Mouse (Mus musculus) kidney, postnatal 0 days (tissue): ENCODE measurements at regions not wholly inside any gene's neighbourhood (a gene's known extent, or its start where the extent isn't known, plus 50 kb on each side); places are given as distances from the start of the nearest gene placed in this dataset. TPM values are rescaled to one million over a fixed set of nuclear protein-coding genes. Genes with fewer than 3 reads are reported as not detected.
"Not testable (repeated sequence)": the region's sequence is repeated elsewhere in the genome, so short reads cannot be mapped to it uniquely, and the experiment has no call there.

Source experiments
- ATAC-seq: fragments of 200-750 bp; cut with Nextera tagmentation; replicated peaks from 2 replicates; pipeline ENCODE4 v1.8.0; 2017; ENCODE audit warnings: low read depth, moderate number of reproducible peaks, moderate TSS enrichment, moderate library complexity; ENCODE audit not compliant: low FRiP score
- DNase-seq: peaks from one replicate; pipeline ENCODE4 v3.0.0-alpha.2; 2016; ENCODE audit warnings: low spot score
- H3K27ac ChIP-seq: fragments of 300-500 bp; sonication (generic); 2 replicates; pipeline ENCODE4 v1.5.1; 2014; ENCODE audit warnings: mild to moderate bottlenecking
- H3K27me3 ChIP-seq: fragments of 300-500 bp; sonication (generic); 2 replicates; pipeline ENCODE4 v1.6.1; 2014; ENCODE audit warnings: low read length, mixed read lengths; ENCODE audit not compliant: insufficient read depth
- H3K36me3 ChIP-seq: fragments of 300-500 bp; sonication (generic); 2 replicates; pipeline ENCODE4 v1.6.1; 2014; ENCODE audit warnings: low read length, mixed read lengths; ENCODE audit not compliant: insufficient read depth
- H3K4me1 ChIP-seq: fragments of 300-500 bp; sonication (generic); replicated peaks from 2 replicates; pipeline ENCODE4 v1.6.1; 2014; ENCODE audit warnings: antibody characterized with exemption, low read length, mixed read lengths; ENCODE audit not compliant: insufficient read depth
- H3K4me2 ChIP-seq: fragments of 300-500 bp; sonication (generic); 2 replicates; pipeline ENCODE4 v1.6.1; 2014; ENCODE audit warnings: mild to moderate bottlenecking, low read length, moderate library complexity, mixed read lengths
- H3K4me3 ChIP-seq: fragments of 300-500 bp; sonication (generic); replicated peaks from 2 replicates; pipeline ENCODE4 v1.5.1; 2014; ENCODE audit warnings: low read depth, low read length
- H3K9ac ChIP-seq: fragments of 300-500 bp; sonication (generic); 2 replicates; pipeline ENCODE4 v1.6.1; 2014; ENCODE audit warnings: low read depth, low read length
- H3K9me3 ChIP-seq: fragments of 300-500 bp; sonication (generic); replicated peaks from 2 replicates; pipeline ENCODE4 v1.6.1; 2016; ENCODE audit warnings: low read length, inconsistent platforms, mixed read lengths
- CTCF ChIP-seq: IDR thresholded peaks from 2 replicates; pipeline ENCODE4 v1.5.1; 2016; ENCODE audit warnings: antibody characterized with exemption, low read depth, mild to moderate bottlenecking, moderate library complexity
- WGBS: fragments of 180-500 bp; shearing (Covaris S2); extraction: QIAGEN DNeasy Blood & Tissue Kit; methylation state at CpG from one replicate; pipeline ENCODE4 v1.1.7; 2014; 5-methylcytosine and 5-hydroxymethylcytosine counted together
- microRNA-seq: library from miRNA; unstranded; fragments of <30 nt; microRNA quantifications from one replicate; pipeline ENCODE4, GENCODE M21; 2016

DNA sequence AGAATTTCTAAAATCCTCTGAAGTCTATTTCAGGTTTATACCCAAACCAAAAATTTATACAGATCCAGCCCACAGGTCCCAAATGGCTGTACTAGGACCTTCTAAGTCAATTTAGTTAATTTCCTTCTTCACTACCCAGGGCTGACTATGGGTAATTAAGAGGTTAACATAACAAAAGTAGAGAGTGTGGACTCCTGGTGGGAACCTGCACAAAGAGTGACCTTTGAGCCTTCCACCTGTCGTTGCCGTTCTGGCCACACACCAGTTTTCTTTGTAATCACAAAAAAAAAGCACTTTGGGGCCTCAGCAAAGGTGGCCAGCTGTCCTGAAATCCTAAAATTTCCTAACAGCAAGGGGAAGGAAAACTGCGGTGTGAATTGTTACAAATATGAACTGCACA lies 197.3 kb upstream of the Arx start:
- no peak for DNase-seq
- Histone ChIP-seq H3K4me2 (no peak overlapping the region), H3K27me3 (no peaks in the 10 kb centered on the region), H3K36me3 (no peaks in the 10 kb centered on the region), H3K4me1 (no peaks in the 10 kb centered on the region), H3K9me3 (no peaks in the 10 kb centered on the region), H3K9ac (no peak overlapping the region), H3K27ac (no peak overlapping the region), H3K4me3 (no peak overlapping the region)
- no peak for ATAC-seq
- 31% methylated on average over 3 of the region's 3 CpGs for WGBS
- no peak for TF ChIP-seq CTCF

DNA sequence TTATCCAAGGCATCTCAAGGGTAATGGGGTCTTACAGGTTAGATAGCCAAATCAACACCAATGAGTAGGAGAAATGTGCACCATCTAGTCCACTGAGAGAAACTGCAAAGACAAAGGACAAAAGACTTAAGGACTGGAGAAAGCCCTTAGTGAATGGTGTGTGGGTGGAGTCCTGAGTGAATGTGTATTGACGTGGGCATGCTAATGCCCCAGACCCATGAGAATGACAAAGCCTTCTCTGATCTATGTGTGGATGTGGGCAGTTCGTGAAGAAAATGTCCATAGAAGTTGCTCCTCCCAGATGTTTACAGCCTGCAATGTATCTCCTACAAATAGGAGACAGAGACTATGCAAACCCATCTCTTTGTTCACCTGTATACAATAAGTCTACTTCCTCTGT lies 188.7 kb upstream of the Arx start:
- TF ChIP-seq CTCF = no peak
- H3K9me3 ChIP-seq = no peaks in the 10 kb centered on the region
- no peak for ATAC-seq

DNA sequence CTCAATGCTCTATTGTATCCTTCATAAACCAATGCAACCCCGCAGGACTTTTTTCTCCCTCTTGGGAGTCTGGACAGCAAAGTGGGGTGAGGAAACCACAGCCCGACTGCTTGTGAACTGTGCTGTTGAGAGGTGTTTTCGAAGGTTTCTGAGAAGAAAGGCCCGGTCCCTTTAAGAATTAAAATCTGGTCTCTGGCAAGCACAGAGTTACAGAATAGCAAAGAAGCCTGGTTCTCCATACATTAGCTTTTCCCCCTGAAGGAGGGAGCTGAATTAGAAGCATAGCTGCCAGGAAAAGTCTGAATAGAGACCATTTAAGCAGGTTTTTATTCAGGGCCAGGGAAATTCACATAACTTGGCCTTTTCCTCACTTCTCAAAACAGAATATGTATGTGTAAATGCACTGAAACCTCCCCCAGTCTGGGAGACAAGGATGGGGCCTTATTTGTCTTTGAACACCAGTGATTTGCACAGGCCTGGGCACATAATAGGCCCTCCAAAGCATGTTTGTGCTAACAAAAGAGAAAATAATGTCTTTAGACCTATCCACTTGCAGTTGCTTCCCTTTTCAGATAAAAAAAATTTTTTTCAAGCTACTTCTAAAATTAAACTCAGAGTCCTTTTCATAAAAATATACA lies 178.2 kb upstream of the Arx start:
- no peak for TF ChIP-seq CTCF
- Histone ChIP-seq H3K27me3 (no peaks in the 10 kb centered on the region), H3K27ac (no peak overlapping the region), H3K4me1 (no peaks in the 10 kb centered on the region), H3K4me2 (no peak overlapping the region), H3K9ac (no peak overlapping the region), H3K36me3 (no peaks in the 10 kb centered on the region), H3K4me3 (no peak overlapping the region), H3K9me3 (no peaks in the 10 kb centered on the region)
- DNase-seq (no peak), ATAC-seq (no peak)
- WGBS = 68% methylated on average over 4 of the region's 4 CpGs

More for the DNA sequence above, 188.7 kb upstream of the Arx start:
- Histone ChIP-seq H3K27me3 (no peaks in the 10 kb centered on the region), H3K4me3 (no peak overlapping the region), H3K36me3 (no peaks in the 10 kb centered on the region), H3K27ac (no peak overlapping the region), H3K4me1 (no peaks in the 10 kb centered on the region), H3K4me2 (no peak overlapping the region), H3K9ac (no peak overlapping the region)
- 59% methylated on average over 2 of the region's 2 CpGs for WGBS
- DNase-seq = no peak

DNA sequence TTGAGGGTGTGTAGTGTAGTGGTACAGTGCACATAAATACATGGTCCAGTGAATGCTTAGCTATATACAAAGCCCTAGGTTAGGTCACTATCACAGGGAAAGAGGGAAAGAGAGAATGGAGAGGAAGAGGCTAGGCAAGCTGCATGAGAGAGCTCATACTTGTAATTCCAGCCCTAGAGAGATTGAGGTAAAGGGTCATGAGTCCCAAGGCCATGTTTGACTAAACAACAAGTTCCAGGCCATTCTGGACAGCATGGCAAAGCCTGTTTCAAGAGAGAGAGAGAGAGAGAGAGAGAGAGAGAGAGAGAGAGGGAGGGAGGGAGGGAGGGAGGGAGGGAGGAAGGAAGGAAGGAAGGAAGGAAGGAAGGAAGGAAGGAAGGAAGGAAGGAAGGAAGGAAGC lies 131.9 kb upstream of the Arx start:
- not testable (repeated sequence) for H3K9me3 ChIP-seq, H3K4me2 ChIP-seq, ATAC-seq, H3K36me3 ChIP-seq, H3K27ac ChIP-seq, H3K4me1 ChIP-seq, DNase-seq, H3K4me3 ChIP-seq, H3K9ac ChIP-seq, H3K27me3 ChIP-seq

DNA sequence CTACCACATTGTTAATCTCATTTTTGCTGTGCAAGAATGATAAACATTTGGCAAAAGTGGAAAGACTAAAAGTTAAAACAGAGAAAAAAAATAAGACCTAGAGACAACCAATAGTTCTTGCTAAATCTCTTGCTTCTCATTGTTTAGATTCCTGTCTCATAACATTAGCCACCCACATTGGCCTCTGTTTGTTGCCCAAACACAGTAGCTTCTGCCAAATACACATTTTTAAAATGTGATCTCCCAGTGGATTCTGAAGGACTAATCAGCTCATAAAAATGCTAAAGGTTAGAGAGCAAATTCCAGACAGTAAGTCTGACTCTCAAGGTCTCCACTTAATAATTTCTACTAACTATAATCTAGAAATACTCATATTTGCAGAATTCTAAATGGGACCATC lies 127.1 kb upstream of the Arx start:
- peak; percentile 10 for DNase-seq
- Histone ChIP-seq H3K4me1 (no peaks in the 10 kb centered on the region), H3K9me3 (no peaks in the 10 kb centered on the region), H3K27ac (no peak overlapping the region), H3K36me3 (no peaks in the 10 kb centered on the region), H3K9ac (no peak overlapping the region), H3K27me3 (no peaks in the 10 kb centered on the region), H3K4me3 (no peak overlapping the region), H3K4me2 (no peak overlapping the region)
- TF ChIP-seq CTCF = no peak
- no peak for ATAC-seq

DNA sequence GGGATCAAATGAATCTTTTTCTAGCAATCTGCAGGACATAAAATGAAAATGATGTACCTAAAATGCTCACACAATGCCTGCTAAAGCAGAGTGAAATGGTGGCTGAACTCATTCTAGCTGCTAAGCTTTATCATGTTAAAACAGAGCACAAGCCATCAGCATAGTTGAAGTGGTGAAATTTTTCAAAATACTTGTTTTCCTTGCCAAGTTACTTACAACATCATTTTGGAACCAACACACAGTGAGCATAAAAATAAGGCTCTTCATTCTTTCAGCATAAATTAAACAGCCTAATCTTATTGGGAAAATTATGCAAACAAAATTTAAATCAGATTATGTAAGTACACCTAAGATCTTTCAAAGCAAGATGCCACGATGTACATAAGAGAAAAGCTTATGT lies 125.3 kb upstream of the Arx start:
- Histone ChIP-seq H3K27me3 (no peaks in the 10 kb centered on the region), H3K27ac (no peak overlapping the region), H3K36me3 (no peaks in the 10 kb centered on the region), H3K9me3 (no peaks in the 10 kb centered on the region), H3K4me3 (no peak overlapping the region), H3K4me2 (no peak overlapping the region), H3K9ac (no peak overlapping the region), H3K4me1 (no peaks in the 10 kb centered on the region)
- no peak for ATAC-seq
- TF ChIP-seq CTCF = no peak
- DNase-seq = no peak
- WGBS = 63% methylated on average over 1 of the region's 1 CpGs

Small RNA genes in the stretch of these regions (microRNA-seq; reads per million reads assigned to microRNA genes)
- gene Gm24973 = not detected
